Mouse (Mus musculus) urinary bladder, postnatal 14 days (tissue): ENCODE results near the gene Fbxw4.

Source experiments
- DNase-seq: peaks from one replicate; pipeline ENCODE4 v3.0.0; 2021; ENCODE audit warnings: low spot score

The Fbxw4 gene

GRCm38 (mm10) chr19:45541409-45542041, 118.6 kb downstream of the Fbxw4 start:
- peak; percentile 36 for DNase-seq

- DNase-seq: no peak
These were observed 119.3 kb downstream of the Fbxw4 start for GRCm38 (mm10) chr19:45540657-45541408.

- peak; percentile 64 for DNase-seq
These were observed 122.6 kb downstream of the Fbxw4 start for GRCm38 (mm10) chr19:45537505-45537904.

GRCm38 (mm10) chr19:45535929-45536328, 124.2 kb downstream of the Fbxw4 start:
- no peak for DNase-seq

GRCm38 (mm10) chr19:45535214-45535735, 124.8 kb downstream of the Fbxw4 start:
- no peak for DNase-seq

- no peak for DNase-seq
These were observed 126.5 kb downstream of the Fbxw4 start for GRCm38 (mm10) chr19:45533617-45534016.

- DNase-seq: no peak
These were observed 128.6 kb downstream of the Fbxw4 start for GRCm38 (mm10) chr19:45531554-45531953.

GRCm38 (mm10) chr19:45530200-45530995, 129.7 kb downstream of the Fbxw4 start:
- no peak for DNase-seq

GRCm38 (mm10) chr19:45529294-45529693, 130.8 kb downstream of the Fbxw4 start:
- no peak for DNase-seq
